Mouse (Mus musculus): Measurements from ENCODE around the gene Gm38100. TPM values are rescaled to one million over a fixed set of nuclear protein-coding genes. Genes with fewer than 3 reads are reported as not detected.

The Gm38100 gene
- not detected for total RNA-seq (2021)
- long read RNA-seq, experiment 1 = 0 reads
- long read RNA-seq, experiment 2 = 0 reads

GRCm38 (mm10) chr1:175920029-175920428 is at the start of gene Gm38100:
TSS of gene Gm38100 (plus strand) at chr1:175920329.
- DNase-seq (ENCODE audit: low spot score in 2 of 2) = no peak

- no peak for DNase-seq (ENCODE audit: low spot score in 2 of 2)
Measured at GRCm38 (mm10) chr1:175870716-175871115, 49.4 kb upstream of the Gm38100 start.

DNA sequence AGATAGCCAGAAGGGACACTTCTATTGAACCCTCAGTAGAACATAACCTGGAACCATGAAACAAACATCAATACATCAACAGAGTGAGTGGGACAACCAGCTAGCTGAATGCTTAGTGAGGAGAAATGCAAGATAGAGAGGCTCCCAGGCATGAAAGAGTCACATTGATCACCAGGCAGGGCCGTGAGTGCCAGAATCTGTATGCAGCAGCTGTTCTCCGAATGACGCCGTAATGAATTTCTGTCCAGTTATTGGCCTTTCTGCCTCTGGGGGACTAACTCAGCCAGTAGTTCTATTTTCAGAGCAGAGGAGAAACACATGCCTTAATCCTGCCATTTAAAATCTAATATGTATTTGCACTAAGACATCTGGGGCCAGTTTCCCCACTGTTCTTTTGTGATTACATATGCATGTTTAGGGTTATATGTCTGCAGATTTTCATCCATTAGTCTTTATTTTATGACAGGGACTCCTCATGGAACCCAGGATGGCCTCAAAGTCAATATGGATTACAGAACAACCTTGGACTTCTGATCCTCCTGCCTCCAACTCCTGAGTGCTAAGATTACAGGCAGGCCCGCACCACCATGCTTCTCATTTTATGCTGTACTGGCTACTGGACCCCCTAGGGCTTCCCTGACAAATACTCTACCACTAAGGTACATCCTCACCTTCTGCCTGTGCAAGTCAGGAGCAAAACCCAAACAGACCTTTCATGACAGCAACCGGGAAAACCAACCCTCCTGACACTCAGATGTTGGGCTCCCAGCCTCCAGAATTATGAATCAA is 47.9 kb upstream of the Gm38100 start:
- no peak for DNase-seq (ENCODE audit: low spot score in 2 of 2)

DNA sequence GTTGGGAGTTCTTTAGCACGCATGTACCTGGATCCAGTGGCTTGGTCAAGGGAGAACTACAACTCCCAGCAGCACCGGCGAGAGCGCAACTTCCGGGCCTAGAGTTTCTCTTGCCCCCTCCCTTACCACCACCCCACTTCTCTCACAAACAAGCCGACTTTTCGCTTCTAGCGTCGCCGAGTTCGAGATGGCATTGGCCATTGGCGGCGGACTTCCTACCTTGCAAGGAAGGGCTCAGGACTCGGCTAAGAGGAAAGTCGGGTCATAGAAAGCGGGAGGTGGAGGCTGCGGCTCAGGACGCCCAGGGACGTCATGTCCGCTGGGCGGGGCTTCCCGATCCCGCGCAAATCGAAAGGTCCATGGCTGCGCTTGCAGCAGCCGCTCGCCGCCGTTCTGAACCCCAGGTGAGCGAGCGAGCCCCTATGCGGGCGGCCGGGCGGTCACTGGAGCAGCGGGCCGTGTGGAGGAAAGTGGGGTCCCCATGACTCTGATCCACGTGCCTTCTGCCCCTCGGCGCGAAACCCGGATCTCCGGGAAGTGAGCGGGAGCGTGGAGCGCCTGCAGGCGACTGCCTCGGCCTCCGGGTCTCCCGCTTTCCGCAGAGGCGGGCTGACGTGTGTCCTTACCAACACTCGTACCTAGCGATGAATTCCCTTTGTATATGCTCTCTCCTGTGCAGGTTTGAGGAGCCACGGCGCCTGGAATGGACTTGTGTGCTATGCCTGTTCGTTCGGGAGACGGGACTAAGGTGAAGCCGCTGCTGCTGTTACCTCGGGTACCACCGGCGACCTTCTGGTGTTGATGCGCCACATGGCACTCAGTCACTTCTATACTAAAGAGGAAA is 39.5 kb upstream of the Gm38100 start, which contains the start of gene Exo1:
Exo1 (plus strand) TSS at position 129 of the 844 bp plus-strand sequence.
- DNase-seq (ENCODE audit: low spot score in 2 of 2) = peak; percentile 87 to 88

DNA sequence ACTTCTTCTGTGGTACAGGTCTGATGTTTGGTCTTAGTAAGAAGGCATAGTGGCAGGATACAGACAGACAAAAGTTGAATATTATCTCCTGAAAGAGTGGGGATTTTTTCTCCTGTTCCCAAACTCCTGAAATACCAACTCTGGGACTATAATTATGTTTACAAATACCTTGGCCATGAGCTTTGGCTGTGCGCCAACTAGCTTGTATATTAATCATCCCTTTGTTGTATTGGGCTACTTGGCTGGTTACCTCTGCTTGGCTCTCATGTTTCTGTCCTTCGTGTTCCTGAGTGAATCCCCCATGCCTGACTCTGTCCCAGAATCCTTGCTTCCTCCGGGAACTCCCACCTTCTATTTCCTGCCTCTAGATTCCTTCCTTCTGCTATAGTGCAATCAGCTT is 36.7 kb upstream of the Gm38100 start:
- DNase-seq (ENCODE audit: low spot score in 2 of 2) = no peak

GRCm38 (mm10) chr1:175893263-175893662 is 26.9 kb upstream of the Gm38100 start:
- no peak for DNase-seq (ENCODE audit: low spot score in 2 of 2)

DNA sequence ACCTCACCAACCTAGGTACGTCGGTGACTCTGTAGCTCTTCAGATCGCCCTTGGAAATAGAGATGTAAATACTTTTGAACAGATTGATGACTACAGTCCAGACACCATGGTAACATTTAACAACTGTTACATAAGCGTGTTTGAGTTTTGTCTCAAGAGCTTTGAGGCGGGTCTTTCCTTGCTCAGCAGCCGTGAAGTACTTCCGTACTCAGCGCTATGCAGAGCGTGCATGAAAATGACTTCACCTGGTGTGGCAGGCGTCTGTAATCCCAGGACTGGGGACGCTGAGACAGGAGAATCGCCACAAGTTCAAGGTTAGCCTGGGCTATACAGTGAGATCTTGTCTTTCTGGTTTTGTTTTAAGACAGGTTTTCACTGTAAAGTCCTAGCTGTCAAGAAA is 26.4 kb upstream of the Gm38100 start:
- DNase-seq (ENCODE audit: low spot score in 2 of 2) = no peak

- DNase-seq (ENCODE audit: low spot score in 2 of 2) = no peak
Measured at GRCm38 (mm10) chr1:175911207-175911606, 8.9 kb upstream of the Gm38100 start.

DNA sequence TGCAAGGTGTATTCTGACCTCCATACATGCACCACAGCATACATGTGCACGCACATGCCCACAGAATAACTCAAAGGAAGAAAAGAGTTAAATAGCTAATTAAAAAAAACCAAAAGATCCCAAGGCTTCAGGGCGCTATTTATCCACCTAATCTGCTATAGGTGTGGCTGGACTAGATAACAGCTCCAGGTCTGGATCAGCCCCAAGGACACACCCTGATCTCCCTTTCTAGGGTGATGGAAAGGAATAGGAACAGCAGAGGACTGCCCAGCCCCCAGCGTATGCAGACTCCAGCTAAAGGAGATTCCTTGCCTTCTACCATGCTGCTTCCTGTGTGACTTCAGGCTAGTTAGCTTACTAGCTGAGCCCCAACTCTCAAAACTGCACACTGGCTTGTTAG is 8.1 kb upstream of the Gm38100 start:
- DNase-seq (ENCODE audit: low spot score in 2 of 2) = no peak

DNA sequence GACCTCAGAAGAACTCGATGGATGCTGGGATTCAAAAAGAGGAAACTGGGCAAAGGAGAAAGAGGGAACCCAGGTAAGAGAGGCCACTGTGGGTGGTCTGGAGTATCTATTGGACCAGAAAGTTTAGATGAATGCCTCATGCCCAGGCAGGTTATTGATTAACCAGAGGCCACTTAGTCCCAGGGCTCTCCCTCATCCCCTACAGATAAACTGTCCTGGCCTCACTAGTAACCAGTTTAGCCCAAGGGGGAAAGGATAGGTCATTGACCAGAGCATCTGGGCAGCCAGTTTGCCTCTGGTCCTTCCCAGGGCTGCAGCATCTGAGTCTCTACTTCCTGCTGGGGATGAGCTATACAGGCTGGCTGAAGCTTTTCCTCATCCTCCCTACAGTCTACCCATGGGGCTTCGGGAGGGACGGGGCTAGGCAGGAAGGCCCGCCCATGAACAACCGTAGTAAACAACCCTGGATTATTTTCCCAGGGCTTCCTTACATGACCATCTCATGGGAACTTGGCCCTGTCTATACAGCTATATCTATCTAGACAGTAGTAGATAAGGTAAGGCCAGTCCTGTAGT is 6.3 kb upstream of the Gm38100 start:
- no peak for DNase-seq (ENCODE audit: low spot score in 2 of 2)

DNA sequence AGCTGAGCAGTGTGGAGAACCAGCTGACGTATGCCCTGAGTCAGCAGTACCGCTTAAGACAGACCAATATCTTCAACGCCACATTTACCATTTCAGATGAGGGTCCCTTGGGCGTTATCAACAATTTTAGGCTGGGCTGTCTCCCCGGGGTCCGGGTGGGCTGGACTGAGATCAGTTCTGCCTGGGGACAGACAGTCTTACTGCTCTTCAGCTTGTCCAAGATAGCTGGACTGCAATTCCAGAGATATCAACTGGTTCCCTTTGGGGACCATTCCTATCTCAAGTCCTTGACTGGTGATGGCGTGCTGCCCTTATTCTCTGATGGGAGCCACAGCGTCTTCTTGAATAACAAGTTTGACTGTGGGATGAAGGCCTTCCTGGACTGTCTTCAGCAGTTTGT is 962 bp downstream of the Gm38100 start:
- DNase-seq (ENCODE audit: low spot score in 2 of 2) = no peak

GRCm38 (mm10) chr1:175923848-175924787 is 4.0 kb downstream of the Gm38100 start:
- DNase-seq (ENCODE audit: low spot score in 2 of 2) = peak; percentile 71 to 75

GRCm38 (mm10) chr1:175931391-175931790 is 11.3 kb downstream of the Gm38100 start:
- no peak for DNase-seq (ENCODE audit: low spot score in 2 of 2)

DNA sequence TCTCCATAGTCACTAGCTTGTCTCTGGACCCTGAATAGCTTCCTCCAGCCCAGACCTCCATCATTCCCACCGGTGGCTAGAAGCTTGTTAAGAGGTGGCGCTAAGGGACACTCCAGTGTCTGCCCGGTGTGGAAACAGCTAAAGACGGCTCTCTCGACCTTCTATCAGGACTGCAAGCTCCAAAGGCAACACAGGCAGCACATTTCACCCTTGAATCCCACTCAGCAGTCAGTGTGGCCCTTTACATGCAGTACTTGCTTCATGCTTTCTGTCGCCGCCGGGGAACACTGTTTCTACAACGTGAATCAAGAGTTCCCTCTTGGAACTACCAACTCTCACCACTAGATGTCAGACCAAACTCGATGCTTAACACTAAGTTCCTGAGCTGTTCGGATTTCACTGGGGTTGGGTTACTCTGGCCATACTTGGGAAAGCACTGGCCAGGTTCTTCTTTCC is 16.2 kb downstream of the Gm38100 start:
- peak; percentile 27 to 58 for DNase-seq (ENCODE audit: low spot score in 2 of 2)

DNA sequence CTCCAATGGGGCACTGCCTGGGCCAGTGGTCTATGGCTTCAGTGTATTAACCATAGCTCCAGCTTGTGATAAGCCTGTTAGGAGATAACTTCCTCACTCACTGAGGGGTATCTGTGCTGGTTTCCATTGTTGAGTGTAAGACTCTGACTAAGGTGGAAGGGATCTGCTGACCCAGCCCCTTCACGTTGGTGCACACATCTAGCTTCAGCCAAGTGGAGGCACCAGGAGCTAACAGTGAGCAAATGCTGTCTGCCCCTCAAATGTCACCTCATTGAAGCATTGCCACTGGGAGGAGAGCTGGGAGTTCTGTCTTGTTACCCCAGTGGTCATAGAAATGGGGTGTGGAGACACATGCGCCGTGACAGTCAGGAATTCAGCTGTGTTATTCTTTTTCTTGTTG is 18.6 kb downstream of the Gm38100 start:
- no peak for DNase-seq (ENCODE audit: low spot score in 2 of 2)

GRCm38 (mm10) chr1:175943168-175943567 is 23.0 kb downstream of the Gm38100 start:
- no peak for DNase-seq (ENCODE audit: low spot score in 2 of 2)

- no peak for DNase-seq (ENCODE audit: low spot score in 2 of 2)
Measured at GRCm38 (mm10) chr1:175946718-175947315, 26.7 kb downstream of the Gm38100 start.

DNA sequence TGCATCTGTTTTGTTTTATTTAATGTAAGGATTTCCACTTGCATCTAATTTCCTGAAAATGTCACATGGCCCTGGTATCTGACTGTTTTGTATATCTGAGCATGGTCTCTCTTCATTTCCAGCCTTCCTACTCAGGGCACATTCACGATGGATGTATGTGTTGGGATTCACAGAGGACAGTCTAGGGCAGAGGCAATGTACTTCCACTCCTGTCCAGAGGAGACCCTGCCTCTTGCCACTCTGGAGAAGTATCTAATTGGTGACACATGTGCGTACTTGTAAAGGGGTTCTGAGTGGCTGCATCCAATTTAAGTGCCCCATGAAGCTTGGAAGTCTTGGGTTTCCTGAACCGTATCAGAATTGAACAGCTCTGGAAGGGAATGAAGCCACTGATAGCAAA is 30.3 kb downstream of the Gm38100 start:
- DNase-seq (ENCODE audit: low spot score in 2 of 2) = no peak

DNA sequence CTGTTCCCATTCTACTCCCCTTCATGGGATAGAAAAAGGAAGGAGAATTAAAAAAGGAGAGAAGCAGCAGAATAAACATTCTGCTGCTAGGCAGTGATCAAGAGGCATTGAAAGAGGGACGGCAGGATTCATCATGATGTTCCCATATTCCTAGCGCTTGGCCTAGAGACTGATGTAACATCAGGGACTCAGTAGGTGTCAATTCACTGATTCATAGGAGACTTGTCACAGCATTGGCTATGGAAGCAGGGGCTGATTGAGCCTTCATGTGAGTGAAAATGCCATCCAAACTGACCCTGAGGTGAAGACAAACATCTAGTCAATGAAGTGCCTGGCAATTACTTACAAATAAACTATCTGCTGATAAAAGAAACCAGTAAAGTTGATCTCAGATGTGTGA is 30.7 kb downstream of the Gm38100 start:
- DNase-seq (ENCODE audit: low spot score in 2 of 2) = no peak

- DNase-seq (ENCODE audit: low spot score in 2 of 2) = no peak
Measured at GRCm38 (mm10) chr1:175961786-175962185, 41.7 kb downstream of the Gm38100 start.

Measured in adrenal gland, adult 18-20 months (tissue).